Mouse (Mus musculus): ENCODE measurements at regions not wholly inside any gene's neighbourhood (a gene's known extent, or its start where the extent isn't known, plus 50 kb on each side); places are given as distances from the start of the nearest gene placed in this dataset.

- H3K9me3 ChIP-seq (replicated peaks; ENCODE audit: control insufficient read depth, low read length, poor library complexity, severe bottlenecking), result no peaks in the 10 kb centered on the region
- H3K4me1 ChIP-seq (ENCODE audit: control insufficient read depth, insufficient read depth, low read length), result no peaks in the 10 kb centered on the region
- no peak for ATAC-seq
- H3K4me2 ChIP-seq (ENCODE audit: low read length), result no peak overlapping the region
- no peaks in the 10 kb centered on the region for H3K27me3 ChIP-seq (ENCODE audit: control insufficient read depth, insufficient read depth, low read depth, low read length)
- H3K36me3 ChIP-seq (ENCODE audit: control insufficient read depth, insufficient read depth, low read length), result no peaks in the 10 kb centered on the region
- 65% methylated on average over 2 of the region's 2 CpGs for WGBS
- no peak overlapping the region for H3K4me3 ChIP-seq (ENCODE audit: low read depth, low read length)
- H3K27ac ChIP-seq (ENCODE audit: low read length), result no peak overlapping the region
- no peak overlapping the region for H3K9ac ChIP-seq (ENCODE audit: low read depth, low read length)
These were observed 135.6 kb upstream of the Fstl4 start for GRCm38 (mm10) chr11:52628875-52629274.

DNA sequence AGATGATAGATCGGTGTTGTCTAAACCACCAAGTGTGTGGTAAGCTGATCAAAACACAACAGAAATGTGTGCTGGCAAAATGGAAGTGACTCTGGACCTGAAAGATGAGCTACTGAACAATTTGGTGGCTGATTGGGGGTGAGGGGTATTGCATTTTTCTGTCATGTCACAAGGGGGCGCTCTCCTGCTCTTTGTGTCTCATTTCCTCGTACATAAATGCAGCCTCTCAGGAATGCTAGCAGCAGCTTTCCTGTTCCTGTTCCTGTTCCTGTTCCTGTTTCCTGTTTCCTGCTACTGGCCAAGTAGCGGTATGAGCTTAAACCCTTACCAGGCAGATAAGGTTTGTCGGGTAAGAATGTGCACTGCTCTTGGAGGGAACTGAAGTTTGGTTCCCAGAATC lies 134.7 kb upstream of the Fstl4 start:
- Histone ChIP-seq H3K27ac (ENCODE audit: low read length) (no peak overlapping the region), H3K4me1 (ENCODE audit: control insufficient read depth, insufficient read depth, low read length) (no peaks in the 10 kb centered on the region), H3K9me3 (replicated peaks; ENCODE audit: control insufficient read depth, low read length, poor library complexity, severe bottlenecking) (no peaks in the 10 kb centered on the region), H3K4me2 (ENCODE audit: low read length) (no peak overlapping the region), H3K9ac (ENCODE audit: low read depth, low read length) (no peak overlapping the region), H3K27me3 (ENCODE audit: control insufficient read depth, insufficient read depth, low read depth, low read length) (no peaks in the 10 kb centered on the region), H3K4me3 (ENCODE audit: low read depth, low read length) (no peak overlapping the region), H3K36me3 (ENCODE audit: control insufficient read depth, insufficient read depth, low read length) (no peaks in the 10 kb centered on the region)
- 56% methylated on average over 5 of the region's 5 CpGs for WGBS
- no peak for ATAC-seq

- H3K9me3 ChIP-seq (replicated peaks; ENCODE audit: control insufficient read depth, low read length, poor library complexity, severe bottlenecking), result no peaks in the 10 kb centered on the region
- no peak for ATAC-seq
- H3K27ac ChIP-seq (ENCODE audit: low read length), result no peak overlapping the region
- no peaks in the 10 kb centered on the region for H3K4me1 ChIP-seq (ENCODE audit: control insufficient read depth, insufficient read depth, low read length)
- WGBS, result 47% methylated on average over 3 of the region's 3 CpGs
- H3K27me3 ChIP-seq (ENCODE audit: control insufficient read depth, insufficient read depth, low read depth, low read length), result no peaks in the 10 kb centered on the region
- H3K9ac ChIP-seq (ENCODE audit: low read depth, low read length), result no peak overlapping the region
- no peak overlapping the region for H3K4me3 ChIP-seq (ENCODE audit: low read depth, low read length)
- H3K4me2 ChIP-seq (ENCODE audit: low read length), result no peak overlapping the region
- H3K36me3 ChIP-seq (ENCODE audit: control insufficient read depth, insufficient read depth, low read length), result no peaks in the 10 kb centered on the region
These were observed 132.9 kb upstream of the Fstl4 start for GRCm38 (mm10) chr11:52631579-52631978.

DNA sequence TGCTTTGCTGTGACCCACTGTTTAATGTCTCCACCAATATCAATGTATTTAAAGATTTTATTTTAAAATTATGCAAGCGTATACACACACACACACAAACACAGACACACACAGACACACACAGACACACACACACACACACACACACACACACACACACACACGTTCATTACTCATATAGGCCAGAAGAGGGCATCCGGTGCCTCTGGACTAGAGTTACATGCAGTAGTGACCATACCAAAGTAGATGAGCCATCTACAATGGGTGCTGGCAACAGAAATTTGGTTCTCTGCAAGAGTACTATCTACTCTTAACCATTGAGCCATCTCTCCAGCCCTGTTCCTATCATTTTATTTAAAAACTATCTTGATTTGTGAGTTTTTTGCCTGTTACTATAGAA lies 130.2 kb upstream of the Fstl4 start:
- Histone ChIP-seq H3K4me1 (ENCODE audit: control insufficient read depth, insufficient read depth, low read length) (no peaks in the 10 kb centered on the region), H3K27ac (ENCODE audit: low read length) (no peak overlapping the region), H3K4me3 (ENCODE audit: low read depth, low read length) (no peak overlapping the region), H3K27me3 (ENCODE audit: control insufficient read depth, insufficient read depth, low read depth, low read length) (no peaks in the 10 kb centered on the region), H3K36me3 (ENCODE audit: control insufficient read depth, insufficient read depth, low read length) (no peaks in the 10 kb centered on the region), H3K9me3 (replicated peaks; ENCODE audit: control insufficient read depth, low read length, poor library complexity, severe bottlenecking) (no peaks in the 10 kb centered on the region), H3K9ac (ENCODE audit: low read depth, low read length) (no peak overlapping the region), H3K4me2 (ENCODE audit: low read length) (no peak overlapping the region)
- ATAC-seq, result no peak
- 72% methylated on average over 3 of the region's 3 CpGs for WGBS

DNA sequence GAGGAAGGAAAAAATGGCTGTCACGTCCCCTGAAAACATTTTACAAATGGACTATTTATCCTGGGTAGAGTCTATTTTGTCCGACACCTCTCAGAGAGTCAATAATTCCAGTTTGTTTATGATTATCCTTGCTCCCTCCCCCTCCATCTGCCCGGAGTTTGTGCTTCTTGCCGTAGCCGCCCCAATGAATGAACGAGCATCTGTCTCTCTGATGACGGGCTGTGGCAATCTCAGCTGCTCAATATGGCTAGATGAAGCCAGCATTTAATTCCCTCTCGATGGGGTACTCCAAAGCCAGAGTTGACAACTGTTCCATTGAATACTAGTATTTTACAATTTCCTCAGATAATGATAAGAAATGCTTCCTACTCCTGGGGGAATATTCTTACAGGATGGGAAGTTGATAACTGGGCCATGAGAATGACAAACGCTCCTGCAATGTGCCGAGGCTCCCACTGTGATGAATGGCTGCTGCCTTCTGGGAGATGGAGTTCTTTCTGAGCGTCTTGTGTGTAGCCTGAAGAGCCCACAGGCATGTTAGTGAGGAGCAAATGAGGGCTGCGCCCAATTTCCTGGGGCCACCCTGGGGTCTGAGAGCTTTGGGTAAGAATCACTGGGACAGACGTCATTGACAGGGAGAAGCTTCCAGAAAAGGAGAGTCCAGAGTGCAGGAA lies 128.6 kb upstream of the Fstl4 start:
- ATAC-seq, result no peak
- no peaks in the 10 kb centered on the region for H3K9me3 ChIP-seq (replicated peaks; ENCODE audit: control insufficient read depth, low read length, poor library complexity, severe bottlenecking)
- no peak overlapping the region for H3K4me2 ChIP-seq (ENCODE audit: low read length)
- WGBS, result 51% methylated on average over 13 of the region's 13 CpGs
- H3K36me3 ChIP-seq (ENCODE audit: control insufficient read depth, insufficient read depth, low read length), result no peaks in the 10 kb centered on the region
- H3K27ac ChIP-seq (ENCODE audit: low read length), result no peak overlapping the region
- H3K4me3 ChIP-seq (ENCODE audit: low read depth, low read length), result no peak overlapping the region
- H3K9ac ChIP-seq (ENCODE audit: low read depth, low read length), result no peak overlapping the region
- no peaks in the 10 kb centered on the region for H3K27me3 ChIP-seq (ENCODE audit: control insufficient read depth, insufficient read depth, low read depth, low read length)
- H3K4me1 ChIP-seq (ENCODE audit: control insufficient read depth, insufficient read depth, low read length), result 0 out of 2 replicates have a peak, but pooled peaks cover 5% of the 10 kb centered on the region

GRCm38 (mm10) chr11:52638939-52639338 lies 125.5 kb upstream of the Fstl4 start:
- no peak overlapping the region for H3K27ac ChIP-seq (ENCODE audit: low read length)
- H3K9ac ChIP-seq (ENCODE audit: low read depth, low read length), result no peak overlapping the region
- H3K4me3 ChIP-seq (ENCODE audit: low read depth, low read length), result no peak overlapping the region
- no peak for ATAC-seq
- no peak overlapping the region for H3K4me2 ChIP-seq (ENCODE audit: low read length)
- WGBS, result 100% methylated on average over 1 of the region's 1 CpGs
- H3K4me1 ChIP-seq (ENCODE audit: control insufficient read depth, insufficient read depth, low read length), result peaks cover 14% of the 10 kb centered on the region
- H3K27me3 ChIP-seq (ENCODE audit: control insufficient read depth, insufficient read depth, low read depth, low read length), result no peaks in the 10 kb centered on the region
- H3K9me3 ChIP-seq (replicated peaks; ENCODE audit: control insufficient read depth, low read length, poor library complexity, severe bottlenecking), result no peaks in the 10 kb centered on the region
- no peaks in the 10 kb centered on the region for H3K36me3 ChIP-seq (ENCODE audit: control insufficient read depth, insufficient read depth, low read length)

GRCm38 (mm10) chr11:52641725-52642338 lies 122.6 kb upstream of the Fstl4 start:
- Histone ChIP-seq H3K36me3 (ENCODE audit: control insufficient read depth, insufficient read depth, low read length) (no peaks in the 10 kb centered on the region), H3K9me3 (replicated peaks; ENCODE audit: control insufficient read depth, low read length, poor library complexity, severe bottlenecking) (no peaks in the 10 kb centered on the region), H3K4me3 (ENCODE audit: low read depth, low read length) (no peak overlapping the region), H3K4me1 (ENCODE audit: control insufficient read depth, insufficient read depth, low read length) (peaks cover 22% of the 10 kb centered on the region), H3K27ac (ENCODE audit: low read length) (0 out of 2 replicates have a peak overlapping the region, but pooled peaks have one; percentile 19), H3K9ac (ENCODE audit: low read depth, low read length) (no peak overlapping the region), H3K27me3 (ENCODE audit: control insufficient read depth, insufficient read depth, low read depth, low read length) (no peaks in the 10 kb centered on the region), H3K4me2 (ENCODE audit: low read length) (no peak overlapping the region)
- peak; percentile 76; the same call in 1 of the 2 replicates for ATAC-seq
- WGBS, result 7% methylated on average over 14 of the region's 14 CpGs

GRCm38 (mm10) chr11:52644081-52644768 lies 120.2 kb upstream of the Fstl4 start:
- no peak overlapping the region for H3K9ac ChIP-seq (ENCODE audit: low read depth, low read length)
- no peaks in the 10 kb centered on the region for H3K36me3 ChIP-seq (ENCODE audit: control insufficient read depth, insufficient read depth, low read length)

DNA sequence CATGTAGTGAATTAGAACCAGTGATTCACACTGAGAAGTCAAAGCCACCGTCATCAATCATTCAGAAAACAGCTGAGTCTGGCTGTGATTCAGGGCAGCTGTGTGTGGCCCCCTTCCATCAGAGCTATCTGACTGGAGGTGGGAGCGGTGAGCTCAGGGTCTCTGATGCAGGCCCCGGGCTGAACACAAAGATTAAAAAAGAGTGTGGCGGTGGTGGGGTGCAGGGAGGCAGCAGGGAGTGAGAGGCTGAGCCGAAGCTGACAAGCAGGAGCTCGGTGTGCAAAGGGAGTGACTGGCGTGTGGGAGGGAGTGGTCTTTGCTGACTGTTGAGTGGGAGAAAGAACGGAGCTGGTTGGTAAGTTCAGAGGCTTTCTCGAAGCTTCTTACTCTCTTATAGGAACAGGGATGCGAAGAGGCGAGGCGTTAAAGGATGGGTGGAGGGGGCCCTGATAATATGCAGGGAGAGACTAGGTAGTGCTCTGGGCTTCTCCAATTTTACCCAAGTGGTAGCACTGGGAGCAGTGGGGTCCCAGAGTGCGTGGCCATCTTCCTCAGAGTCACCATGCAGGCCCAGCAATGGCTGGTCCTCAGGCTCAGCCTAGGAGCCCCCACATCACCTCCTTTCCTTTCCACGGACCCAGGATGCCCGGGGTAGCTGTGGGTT lies 116.1 kb upstream of the Fstl4 start:
- H3K27me3 ChIP-seq (ENCODE audit: control insufficient read depth, insufficient read depth, low read depth, low read length), result no peaks in the 10 kb centered on the region
- H3K9me3 ChIP-seq (replicated peaks; ENCODE audit: control insufficient read depth, low read length, poor library complexity, severe bottlenecking), result no peaks in the 10 kb centered on the region
- no peak overlapping the region for H3K4me2 ChIP-seq (ENCODE audit: low read length)
- ATAC-seq, result no peak
- H3K36me3 ChIP-seq (ENCODE audit: control insufficient read depth, insufficient read depth, low read length), result no peaks in the 10 kb centered on the region
- H3K4me3 ChIP-seq (ENCODE audit: low read depth, low read length), result no peak overlapping the region
- peaks cover 8% of the 10 kb centered on the region for H3K4me1 ChIP-seq (ENCODE audit: control insufficient read depth, insufficient read depth, low read length)
- WGBS, result 43% methylated on average over 15 of the region's 15 CpGs
- no peak overlapping the region for H3K9ac ChIP-seq (ENCODE audit: low read depth, low read length)
- H3K27ac ChIP-seq (ENCODE audit: low read length), result no peak overlapping the region

More at GRCm38 (mm10) chr11:52644081-52644768, 120.2 kb upstream of the Fstl4 start:
- Histone ChIP-seq H3K27me3 (ENCODE audit: control insufficient read depth, insufficient read depth, low read depth, low read length) (no peaks in the 10 kb centered on the region), H3K9me3 (replicated peaks; ENCODE audit: control insufficient read depth, low read length, poor library complexity, severe bottlenecking) (no peaks in the 10 kb centered on the region), H3K4me2 (ENCODE audit: low read length) (no peak overlapping the region), H3K4me1 (ENCODE audit: control insufficient read depth, insufficient read depth, low read length) (peaks cover 22% of the 10 kb centered on the region), H3K27ac (ENCODE audit: low read length) (no peak overlapping the region), H3K4me3 (ENCODE audit: low read depth, low read length) (no peak overlapping the region)
- no peak for ATAC-seq
- 14% methylated on average over 6 of the region's 6 CpGs for WGBS
